ENCODE assay signal across 15 mouse cellular contexts in the genomic region with DNA sequence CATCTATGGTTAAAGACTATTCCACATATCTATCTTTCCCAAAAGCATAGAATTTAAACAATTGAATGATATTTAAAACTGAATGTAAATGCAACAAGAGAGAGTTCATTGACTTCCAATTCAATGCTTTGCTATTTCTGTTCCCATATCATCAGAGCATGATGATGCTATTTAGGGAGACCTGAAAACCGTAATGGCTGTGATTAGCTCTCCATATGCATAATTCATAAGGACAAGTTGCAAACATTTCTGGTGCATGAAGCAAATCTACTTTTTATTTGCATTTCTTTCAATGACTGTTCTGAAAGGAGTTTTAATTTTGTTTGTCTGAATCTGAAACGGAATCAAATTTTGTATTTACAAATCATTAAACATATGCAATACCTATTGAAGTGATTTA.
"Had no signal": no experiment of that assay in that cellular context is flagged by ENCODE, and none has a peak within 500 bp of the region (broad histone marks: within the 10 kb centered on the region; RNA-seq: fewer than 3 reads in every experiment).

No protein-coding gene starts in this region.

- H3K9ac ChIP-seq: lung, embryonic 14.5 days; midbrain, embryonic 13.5 days; midbrain, embryonic 15.5 days; neural tube, embryonic 12.5 days; stomach, embryonic 15.5 days had no signal

- DNase-seq: lung, adult 18-20 months; lung, embryonic 14.5 days; lung, postnatal 10 days; right cerebral cortex, postnatal 14 days; thymus, adult 18-20 months; thymus, postnatal 14 days; thymus, postnatal 36 days had no signal

- H3K36me3 ChIP-seq: midbrain, embryonic 13.5 days; midbrain, embryonic 15.5 days; neural tube, embryonic 12.5 days; stomach, embryonic 15.5 days had no signal

- H3K9me3 ChIP-seq: megakaryocyte, embryonic 14.5 days; midbrain, embryonic 13.5 days; midbrain, embryonic 15.5 days; neural tube, embryonic 12.5 days; stomach, embryonic 15.5 days had no signal

- H3K4me2 ChIP-seq: lung, embryonic 14.5 days; midbrain, embryonic 11.5 days; midbrain, embryonic 13.5 days; midbrain, embryonic 15.5 days; neural tube, embryonic 12.5 days; stomach, embryonic 15.5 days had no signal

- H3K27me3 ChIP-seq: megakaryocyte, embryonic 14.5 days; midbrain, embryonic 13.5 days; midbrain, embryonic 15.5 days; neural tube, embryonic 12.5 days; stomach, embryonic 15.5 days had no signal

- H3K27ac ChIP-seq: macrophage; midbrain, embryonic 13.5 days; midbrain, embryonic 15.5 days; neural tube, embryonic 12.5 days; stomach, embryonic 15.5 days; stomach, postnatal 0 days had no signal

- ATAC-seq: midbrain, embryonic 13.5 days; midbrain, embryonic 15.5 days had no signal

- H3K4me3 ChIP-seq: megakaryocyte, embryonic 14.5 days; midbrain, embryonic 13.5 days; midbrain, embryonic 15.5 days; neural tube, embryonic 12.5 days; stomach, embryonic 15.5 days had no signal

- H3K4me1 ChIP-seq: megakaryocyte, embryonic 14.5 days; midbrain, embryonic 13.5 days; midbrain, embryonic 15.5 days; neural tube, embryonic 12.5 days; stomach, embryonic 15.5 days had no signal
